Mouse (Mus musculus) right cerebral cortex, adult 18-20 months (tissue): Measurements from ENCODE around the gene Rpl22.

Source experiments
- DNase-seq: peaks from one replicate; pipeline ENCODE4 v3.0.0; 2022; ENCODE audit warnings: mixed read lengths

The Rpl22 gene

DNA sequence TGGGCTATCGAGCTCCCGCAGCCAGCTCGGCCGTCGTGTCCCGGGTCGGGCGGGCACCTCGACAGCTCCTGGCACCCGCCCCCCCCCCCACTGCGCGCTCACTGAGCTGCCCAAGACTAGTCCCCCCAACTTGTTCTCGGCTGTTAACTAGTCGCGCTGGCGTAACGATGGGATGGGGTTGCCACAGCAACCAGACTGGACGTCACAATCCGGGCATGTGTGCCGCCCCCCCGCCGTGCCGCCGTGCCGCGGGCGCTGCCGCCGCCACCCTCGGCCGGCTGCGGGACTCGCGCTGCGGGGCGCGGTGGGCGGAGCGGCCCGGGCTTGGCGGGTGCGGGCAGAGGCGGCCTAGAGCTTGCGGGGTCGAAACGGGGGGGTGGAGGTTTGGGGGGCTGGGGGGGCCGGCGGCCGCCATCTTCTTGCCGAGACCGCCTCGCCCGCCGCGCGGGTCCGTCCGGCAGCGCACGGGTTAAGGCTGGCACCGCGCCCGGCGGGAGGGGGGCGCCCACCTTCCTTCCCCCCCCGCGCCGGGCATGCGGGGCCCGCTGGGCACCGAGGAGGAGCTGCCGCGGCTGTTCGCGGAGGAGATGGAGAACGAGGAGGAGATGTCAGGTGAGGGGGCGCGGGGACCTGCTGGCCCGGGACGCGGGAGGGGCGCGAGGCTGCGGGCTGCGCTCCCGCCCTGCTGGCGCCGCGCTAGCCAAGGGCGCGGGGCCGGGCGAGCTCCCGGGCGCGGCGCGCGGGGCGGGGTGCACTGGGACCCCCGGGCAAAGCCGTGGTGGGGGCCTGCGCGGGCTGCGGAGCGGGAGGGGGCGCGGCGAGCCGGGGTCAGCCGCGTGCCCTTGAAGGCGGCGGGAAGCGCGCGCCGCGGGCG, 13.1 kb downstream of the Rpl22 start, which contains the start of gene Chd5:
Gene Chd5 (plus strand): TSS at position 233 of the 874 bp plus-strand sequence.
- peak; percentile 80 for DNase-seq

- DNase-seq: no peak
Measured at GRCm38 (mm10) chr4:152339293-152339790, 13.8 kb downstream of the Rpl22 start.

DNA sequence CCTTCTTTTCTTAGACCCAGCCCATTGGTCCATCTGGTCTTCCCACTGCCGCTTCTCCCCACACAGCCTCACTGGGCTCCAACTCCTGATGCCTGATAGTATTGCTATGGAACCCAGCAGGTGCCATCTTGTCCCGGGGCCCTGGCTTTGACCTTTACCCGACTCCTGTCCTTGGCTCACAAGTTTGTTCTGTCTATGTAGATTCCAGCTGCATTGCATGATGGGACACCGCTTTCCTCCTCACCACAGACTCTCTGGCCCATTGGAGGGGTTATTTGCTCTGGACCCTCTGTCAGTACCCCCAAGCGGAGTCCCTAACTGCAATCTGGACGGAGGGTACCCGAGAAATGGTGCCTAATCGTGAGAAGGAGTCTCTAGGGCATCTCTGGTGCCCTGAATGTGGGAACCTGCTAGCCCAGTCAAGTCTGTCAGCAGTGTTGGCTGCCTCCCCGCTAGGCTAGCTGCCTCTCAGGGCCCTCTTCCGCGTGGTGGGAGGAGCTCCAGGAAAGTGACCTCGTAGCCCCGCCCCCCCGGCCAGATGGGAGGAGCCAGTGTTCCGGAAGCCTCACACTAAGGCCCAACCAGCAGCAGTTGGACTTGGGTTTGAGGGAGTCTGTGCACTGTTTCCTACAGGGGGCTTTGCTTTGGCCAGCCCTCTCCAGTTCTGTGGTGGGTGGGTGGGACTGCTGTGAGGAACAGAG, 15.2 kb downstream of the Rpl22 start:
- no peak for DNase-seq

DNA sequence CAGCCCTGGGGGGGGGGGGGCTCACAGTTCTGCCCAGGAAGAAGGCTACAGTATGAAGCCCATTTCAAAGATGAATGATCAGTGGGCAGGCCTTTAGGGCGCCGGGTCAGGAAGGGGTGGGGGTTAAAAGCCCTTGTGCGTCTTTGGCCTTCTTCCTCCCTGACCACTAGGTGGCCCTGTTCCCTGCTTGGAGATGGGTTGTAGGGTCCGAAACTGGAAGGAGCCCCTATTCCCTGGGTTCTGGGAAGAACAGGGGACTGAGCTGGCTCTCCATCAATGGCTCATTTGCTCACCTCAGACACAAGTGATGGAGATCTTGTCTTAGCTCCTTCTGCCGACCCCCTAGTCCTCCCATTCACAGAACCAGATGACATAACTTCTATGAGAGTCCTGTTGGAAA, 17.8 kb downstream of the Rpl22 start:
- DNase-seq: no peak

GRCm38 (mm10) chr4:152344651-152345050, 19.1 kb downstream of the Rpl22 start:
- DNase-seq: no peak

DNA sequence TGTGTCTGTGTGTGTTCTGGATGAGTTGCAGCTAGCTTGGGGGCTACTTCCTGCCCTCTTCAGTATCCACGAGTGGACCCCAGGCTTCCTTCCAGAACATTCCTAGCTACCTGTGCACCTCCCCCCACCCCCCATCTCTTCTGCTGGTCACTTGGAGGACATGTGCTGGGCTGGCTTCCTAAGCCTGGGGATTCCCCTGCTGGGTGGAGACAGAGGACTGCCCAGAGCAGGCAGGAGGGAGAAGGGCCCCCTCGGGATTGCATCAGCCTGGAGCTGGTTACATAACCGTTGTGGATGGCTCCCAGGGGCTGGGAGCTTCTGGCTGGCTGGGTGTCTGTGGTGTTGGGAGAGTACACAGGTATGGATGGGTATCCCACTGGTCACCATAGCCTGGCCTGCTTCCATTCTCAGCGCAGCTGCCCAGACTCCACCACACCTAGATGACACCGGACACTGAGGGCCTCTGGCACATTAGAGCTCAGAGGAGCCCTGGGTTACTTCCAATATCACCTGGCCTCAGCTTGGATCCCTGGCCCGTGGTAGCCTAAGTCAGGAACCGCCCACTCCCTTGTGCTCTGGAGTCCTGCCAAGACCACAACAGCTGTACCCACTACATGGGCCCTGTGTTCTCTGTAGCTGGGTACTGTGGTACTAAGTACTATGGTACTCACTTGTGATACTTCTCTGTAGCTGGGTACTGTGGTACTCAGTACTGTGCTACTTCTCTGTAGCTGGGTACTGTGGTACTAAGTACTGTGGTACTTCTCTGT, 19.8 kb downstream of the Rpl22 start:
- peak; percentile 77 for DNase-seq

GRCm38 (mm10) chr4:152349837-152350381, 24.4 kb downstream of the Rpl22 start:
- peak; percentile 89 for DNase-seq

DNA sequence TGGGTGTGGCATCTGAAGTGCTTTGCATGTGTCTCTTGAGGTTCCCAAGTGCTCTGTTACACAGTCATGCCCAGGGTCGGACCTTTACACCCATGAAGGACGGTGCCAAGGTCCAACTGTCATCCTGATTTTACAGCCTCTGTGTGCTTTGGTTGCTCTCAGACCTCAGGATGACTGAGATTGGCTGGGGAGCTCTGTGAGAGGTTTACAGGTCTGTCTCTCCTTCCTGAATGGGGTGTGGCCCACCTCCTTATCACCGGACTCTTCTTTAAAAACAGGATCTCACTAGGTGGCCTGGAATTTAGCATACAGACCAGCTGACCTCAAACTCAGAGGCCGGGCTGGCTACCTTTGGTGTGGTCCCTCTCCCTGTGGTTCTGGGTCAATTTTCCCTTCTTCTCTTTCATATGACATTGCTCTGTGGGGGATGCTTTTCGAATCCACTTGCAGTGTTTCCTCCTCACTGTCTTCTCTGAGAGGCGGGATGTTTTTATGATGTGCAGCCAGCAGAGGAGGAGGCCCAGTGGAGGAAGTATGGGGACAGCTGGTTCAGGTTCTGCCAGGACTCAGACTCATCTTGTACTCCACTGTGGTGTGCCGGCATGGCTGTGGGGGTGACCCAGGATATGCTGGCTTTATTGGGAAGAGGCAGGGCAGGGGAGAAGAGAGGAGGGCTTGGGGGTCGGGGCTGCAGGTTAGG, 25.3 kb downstream of the Rpl22 start:
- DNase-seq: peak; percentile 76

DNA sequence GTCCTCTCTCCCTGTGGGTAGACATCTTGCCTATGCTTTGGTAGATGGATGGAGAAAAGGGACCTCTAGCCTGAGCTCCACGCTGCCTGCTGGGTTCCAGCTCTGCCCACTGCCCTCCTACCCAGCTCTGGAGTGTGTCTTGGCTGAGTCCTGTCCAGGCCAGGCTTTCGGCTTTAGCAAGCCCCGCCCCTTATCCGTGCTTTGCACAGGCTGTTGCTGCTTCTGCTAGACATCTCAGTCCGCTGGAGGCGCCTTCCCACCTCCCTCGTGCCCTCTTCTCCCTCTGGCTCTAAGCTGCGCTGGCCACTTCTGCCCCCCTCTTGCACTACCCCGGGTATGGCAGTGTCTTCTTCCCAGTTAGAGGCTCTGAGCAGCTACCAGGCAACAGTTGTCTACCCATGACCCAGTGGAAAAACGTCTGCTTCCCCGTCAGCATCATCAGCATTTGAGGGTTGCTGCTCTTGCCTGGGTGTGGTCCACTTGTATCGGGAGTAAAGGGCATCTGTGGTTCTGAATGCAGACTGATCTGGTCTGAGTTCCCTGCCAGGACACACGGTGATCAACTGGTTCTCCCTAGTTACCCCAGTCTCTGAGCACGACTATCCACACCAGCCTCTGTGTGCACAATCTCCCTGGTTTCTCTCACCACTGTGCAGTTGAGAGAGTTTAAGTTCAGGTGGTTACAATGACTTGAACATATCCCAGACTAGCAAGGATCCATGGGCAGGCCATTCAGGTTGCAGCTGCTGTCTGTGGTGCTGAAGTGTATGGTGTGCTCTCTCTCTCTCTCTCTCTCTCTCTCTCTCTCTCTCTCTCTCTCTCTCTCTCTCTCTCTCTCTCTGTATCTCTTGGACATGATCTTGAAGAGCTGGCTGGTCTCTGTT, 26.1 kb downstream of the Rpl22 start:
- peak; percentile 52 for DNase-seq

DNA sequence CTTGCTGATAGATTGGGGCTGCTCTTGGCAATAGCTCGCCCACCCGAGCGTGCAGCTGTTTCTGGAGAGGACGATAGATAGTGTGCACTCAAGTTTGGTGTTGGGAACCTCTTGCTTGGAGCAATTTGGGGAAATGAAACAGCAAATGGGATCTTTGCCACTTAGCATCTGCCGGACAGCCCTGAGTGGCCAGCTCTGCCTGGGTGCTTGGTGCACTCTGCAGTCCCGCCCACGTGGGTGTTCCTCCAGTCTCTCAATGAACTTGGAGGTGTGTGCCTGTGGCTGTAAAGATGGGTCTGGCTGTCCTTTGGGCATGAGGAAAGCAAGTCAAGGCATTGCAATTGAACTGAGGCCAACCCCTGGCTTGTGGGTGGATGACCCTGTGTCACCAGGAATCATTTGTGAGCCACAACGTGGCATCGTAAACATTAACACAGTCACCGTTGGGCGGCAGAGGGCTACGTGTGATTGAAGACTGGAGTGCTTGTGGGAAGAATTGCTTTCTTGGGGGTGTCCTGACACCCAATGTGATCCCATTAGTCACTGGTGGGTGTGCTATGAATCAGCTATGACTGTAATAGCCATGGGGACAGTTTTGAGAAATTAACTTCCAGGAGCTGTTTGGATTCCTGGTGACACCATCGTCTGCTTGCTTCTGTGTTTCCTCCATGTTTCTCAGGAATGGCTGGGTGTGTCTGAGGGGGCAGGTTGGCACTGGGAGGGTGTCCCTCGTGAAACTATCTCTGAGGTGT, 28.5 kb downstream of the Rpl22 start:
- DNase-seq: no peak

- no peak for DNase-seq
Measured at GRCm38 (mm10) chr4:152355672-152356071, 30.1 kb downstream of the Rpl22 start.

DNA sequence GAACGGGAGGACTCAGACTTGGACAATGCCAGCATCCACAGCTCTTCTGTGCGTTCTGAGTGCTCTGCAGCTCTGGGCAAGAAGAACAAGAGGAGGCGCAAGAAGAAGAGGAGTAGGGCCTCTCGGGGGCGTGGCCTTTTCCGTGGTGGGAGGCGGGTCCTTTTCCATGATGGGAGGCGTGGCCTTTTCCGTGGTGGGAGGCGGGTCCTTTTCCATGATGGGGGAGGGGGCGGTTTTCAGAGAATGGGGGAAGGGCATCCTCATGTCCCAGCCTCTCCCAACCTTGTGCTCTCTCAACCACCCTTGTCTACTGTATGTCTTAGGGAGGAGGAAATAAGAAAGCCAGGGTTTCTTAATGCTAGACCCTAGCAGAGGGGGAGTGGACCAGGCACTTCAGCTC, 34.2 kb downstream of the Rpl22 start:
- no peak for DNase-seq

DNA sequence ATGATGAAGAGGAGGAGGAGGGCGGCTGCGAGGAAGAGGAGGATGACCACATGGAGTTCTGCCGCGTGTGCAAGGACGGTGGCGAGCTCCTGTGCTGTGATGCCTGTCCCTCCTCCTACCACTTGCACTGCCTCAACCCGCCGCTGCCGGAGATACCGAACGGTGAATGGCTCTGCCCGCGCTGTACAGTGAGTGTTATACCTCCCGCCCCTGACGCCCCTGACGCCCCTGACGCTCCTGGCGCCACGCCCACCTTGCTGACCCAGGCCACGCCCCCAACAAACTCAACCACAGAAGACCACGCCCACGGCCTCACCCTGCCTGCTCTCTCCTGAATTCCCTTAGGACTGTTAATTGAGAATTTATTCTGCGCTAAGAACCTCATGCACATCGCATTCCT, 35.3 kb downstream of the Rpl22 start:
- no peak for DNase-seq

DNA sequence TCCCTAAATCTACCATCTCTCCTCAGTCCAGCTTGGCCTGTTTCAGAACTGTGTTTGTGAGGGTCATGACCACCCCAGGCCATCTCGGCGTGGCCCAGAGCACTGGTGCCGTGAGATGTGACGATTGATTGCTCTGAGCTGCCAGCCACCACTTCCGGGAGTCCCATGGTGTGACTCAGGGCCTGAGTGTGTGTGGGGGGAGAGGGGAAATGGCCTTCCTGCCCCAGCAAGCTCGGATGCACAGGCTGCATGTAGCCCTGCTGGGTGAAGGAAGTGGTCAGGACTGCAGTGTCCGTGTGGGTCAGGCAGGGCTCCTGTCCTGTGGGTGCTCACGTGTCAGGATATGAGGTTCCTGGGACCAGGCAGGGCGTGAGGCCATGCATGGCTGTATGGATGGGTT, 36.6 kb downstream of the Rpl22 start:
- DNase-seq: no peak

DNA sequence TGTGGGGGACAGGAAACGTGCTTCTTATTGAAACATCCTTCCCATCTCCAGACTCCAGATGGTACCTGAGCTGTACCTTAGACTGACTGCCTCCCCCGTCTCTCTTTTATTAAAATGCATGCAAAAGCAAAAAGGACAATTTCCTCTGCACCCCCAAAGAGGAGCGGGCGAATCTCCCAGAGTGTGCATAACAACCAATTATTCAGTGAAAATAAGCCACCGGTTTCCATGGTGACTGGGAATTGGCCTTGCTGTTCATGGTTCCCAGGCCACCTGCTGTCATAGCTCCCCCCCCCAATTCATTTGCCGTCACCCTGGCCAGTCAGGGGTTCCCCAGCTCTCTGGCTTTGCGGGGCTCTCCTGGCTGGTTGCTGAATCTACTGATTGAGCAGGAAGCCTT, 39.7 kb downstream of the Rpl22 start:
- no peak for DNase-seq

- DNase-seq: no peak
Measured at GRCm38 (mm10) chr4:152382528-152383252, 57.1 kb downstream of the Rpl22 start.
